Mouse (Mus musculus): ENCODE results near the gene Tap2. TPM values are rescaled to one million over a fixed set of nuclear protein-coding genes. Genes with fewer than 3 reads are reported as not detected.

Tap2 gene
- polyA plus RNA-seq, 1 experiment from 2014 or later = 1.6 TPM

- Histone ChIP-seq H3K9me3 (ENCODE audit: control insufficient read depth, low read length) (no peaks in the 10 kb centered on the region), H3K4me3 (replicated peaks; ENCODE audit: low read depth, low read length) (peak overlapping the region; percentile 35), H3K36me3 (ENCODE audit: control insufficient read depth, insufficient read depth, low read length) (no peaks in the 10 kb centered on the region), H3K9ac (replicated peaks; ENCODE audit: low read length) (no peak overlapping the region; the same call in 1 of the 2 replicates), H3K4me2 (ENCODE audit: low read length) (peak overlapping the region; percentile 73), H3K27me3 (ENCODE audit: control insufficient read depth, insufficient read depth, low read length) (peaks cover 53% of the 10 kb centered on the region), H3K4me1 (ENCODE audit: control insufficient read depth, insufficient read depth, low read length) (peaks cover 4% of the 10 kb centered on the region; the same call in 1 of the 2 replicates), H3K27ac (replicated peaks; ENCODE audit: low read depth, low read length) (no peak overlapping the region)
- DNase-seq (no peak), ATAC-seq (ENCODE audit: low FRiP score, low TSS enrichment) (no peak)
- WGBS = 7% methylated on average over 11 of the region's 11 CpGs
These were observed 4.8 kb upstream of the Tap2 start for GRCm38 (mm10) chr17:34198521-34198912.

- 58% methylated on average over 12 of the region's 12 CpGs for WGBS
- no peak overlapping the region for H3K4me3 ChIP-seq (replicated peaks; ENCODE audit: low read depth, low read length)
- DNase-seq = no peak
- peaks cover 4% of the 10 kb centered on the region; the same call in 1 of the 2 replicates for H3K4me1 ChIP-seq (ENCODE audit: control insufficient read depth, insufficient read depth, low read length)
- no peak for ATAC-seq (ENCODE audit: low FRiP score, low TSS enrichment)
- no peak overlapping the region for H3K9ac ChIP-seq (replicated peaks; ENCODE audit: low read length)
- H3K4me2 ChIP-seq (ENCODE audit: low read length) = no peak overlapping the region
- peaks cover 53% of the 10 kb centered on the region for H3K27me3 ChIP-seq (ENCODE audit: control insufficient read depth, insufficient read depth, low read length)
- no peaks in the 10 kb centered on the region for H3K9me3 ChIP-seq (ENCODE audit: control insufficient read depth, low read length)
- no peak overlapping the region for H3K27ac ChIP-seq (replicated peaks; ENCODE audit: low read depth, low read length)
- no peaks in the 10 kb centered on the region for H3K36me3 ChIP-seq (ENCODE audit: control insufficient read depth, insufficient read depth, low read length)
These were observed 4.2 kb upstream of the Tap2 start for GRCm38 (mm10) chr17:34199050-34199619.

DNA sequence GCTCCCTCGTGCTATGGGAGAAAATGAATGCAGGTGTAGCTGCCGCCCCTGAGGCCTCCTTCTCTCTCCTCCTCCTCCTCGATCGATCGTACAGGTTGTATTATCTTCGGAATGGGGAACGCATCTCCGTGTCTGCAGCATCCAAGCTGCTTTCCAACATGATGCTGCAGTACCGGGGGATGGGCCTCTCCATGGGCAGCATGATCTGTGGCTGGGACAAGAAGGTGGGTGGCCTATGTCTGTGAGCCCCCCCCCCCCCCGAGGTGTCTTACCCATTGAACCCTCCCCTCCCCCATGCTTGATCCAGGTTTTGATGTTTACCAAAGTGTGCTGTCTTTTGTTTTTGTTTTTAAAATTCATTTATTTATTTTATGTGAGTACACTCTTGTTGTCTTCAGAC is 3.3 kb upstream of the Tap2 start:
- whole genome bisulfite sequencing = 81% methylated on average over 10 of the region's 10 CpGs
- no peaks in the 10 kb centered on the region for H3K36me3 ChIP-seq (ENCODE audit: control insufficient read depth, insufficient read depth, low read length)
- DNase-seq (no peak), ATAC-seq (ENCODE audit: low FRiP score, low TSS enrichment) (no peak)
- H3K4me1 ChIP-seq (ENCODE audit: control insufficient read depth, insufficient read depth, low read length) = peaks cover 4% of the 10 kb centered on the region
- no peak overlapping the region for H3K27ac ChIP-seq (replicated peaks; ENCODE audit: low read depth, low read length)
- H3K27me3 ChIP-seq (ENCODE audit: control insufficient read depth, insufficient read depth, low read length) = peaks cover 50% of the 10 kb centered on the region
- no peaks in the 10 kb centered on the region for H3K9me3 ChIP-seq (ENCODE audit: control insufficient read depth, low read length)
- no peak overlapping the region for H3K9ac ChIP-seq (replicated peaks; ENCODE audit: low read length)
- H3K4me3 ChIP-seq (replicated peaks; ENCODE audit: low read depth, low read length) = no peak overlapping the region
- H3K4me2 ChIP-seq (ENCODE audit: low read length) = no peak overlapping the region

DNA sequence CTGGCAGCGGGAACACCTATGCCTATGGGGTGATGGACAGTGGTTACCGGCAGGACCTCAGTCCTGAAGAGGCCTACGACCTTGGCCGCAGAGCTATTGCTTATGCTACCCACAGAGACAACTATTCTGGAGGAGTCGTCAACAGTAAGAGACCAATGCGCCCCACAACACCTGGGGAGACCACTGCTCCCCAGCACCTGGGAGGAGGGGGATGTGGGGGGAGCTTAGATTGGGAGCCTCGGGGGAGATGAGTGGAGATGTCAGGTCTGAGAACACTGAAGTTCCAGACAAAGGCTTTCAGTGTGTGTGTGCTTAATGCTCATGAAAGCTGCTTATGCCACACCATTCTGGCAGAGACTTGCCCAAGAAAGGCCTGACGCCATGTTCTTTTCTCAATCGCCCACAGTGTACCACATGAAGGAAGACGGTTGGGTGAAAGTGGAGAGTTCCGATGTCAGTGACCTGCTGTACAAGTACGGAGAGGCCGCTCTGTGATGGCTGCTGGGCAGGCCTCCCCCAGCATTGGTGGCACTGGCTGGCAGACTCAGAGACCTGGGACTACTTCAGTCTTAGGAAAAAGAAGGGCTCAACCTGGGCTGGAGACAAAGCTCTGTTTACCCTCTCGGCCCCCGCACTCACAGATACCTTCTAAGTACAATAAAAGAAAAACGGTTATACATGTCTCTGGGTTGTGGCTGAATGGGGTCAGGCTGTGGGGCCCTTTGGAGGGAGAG is 2.4 kb upstream of the Tap2 start:
- 85% methylated on average over 16 of the region's 16 CpGs for WGBS
- no peak overlapping the region for H3K9ac ChIP-seq (replicated peaks; ENCODE audit: low read length)
- peaks cover 51% of the 10 kb centered on the region for H3K27me3 ChIP-seq (ENCODE audit: control insufficient read depth, insufficient read depth, low read length)
- H3K27ac ChIP-seq (replicated peaks; ENCODE audit: low read depth, low read length) = no peak overlapping the region
- DNase-seq (no peak), ATAC-seq (ENCODE audit: low FRiP score, low TSS enrichment) (no peak)
- peaks cover 4% of the 10 kb centered on the region for H3K4me1 ChIP-seq (ENCODE audit: control insufficient read depth, insufficient read depth, low read length)
- no peaks in the 10 kb centered on the region for H3K36me3 ChIP-seq (ENCODE audit: control insufficient read depth, insufficient read depth, low read length)
- H3K4me3 ChIP-seq (replicated peaks; ENCODE audit: low read depth, low read length) = no peak overlapping the region
- no peaks in the 10 kb centered on the region for H3K9me3 ChIP-seq (ENCODE audit: control insufficient read depth, low read length)
- H3K4me2 ChIP-seq (ENCODE audit: low read length) = no peak overlapping the region

- 73% methylated on average over 7 of the region's 7 CpGs for WGBS
- H3K27ac ChIP-seq (replicated peaks; ENCODE audit: low read depth, low read length) = no peak overlapping the region
These were observed 1.7 kb upstream of the Tap2 start for GRCm38 (mm10) chr17:34201506-34202055.

GRCm38 (mm10) chr17:34202760-34203442 is 426 bp upstream of the Tap2 start:
- no peak overlapping the region for H3K4me2 ChIP-seq (ENCODE audit: low read length)
- H3K27ac ChIP-seq (replicated peaks; ENCODE audit: low read depth, low read length) = no peak overlapping the region
- 80% methylated on average over 4 of the region's 4 CpGs for WGBS
- H3K4me3 ChIP-seq (replicated peaks; ENCODE audit: low read depth, low read length) = no peak overlapping the region
- H3K27me3 ChIP-seq (ENCODE audit: control insufficient read depth, insufficient read depth, low read length) = peaks cover 39% of the 10 kb centered on the region
- ATAC-seq (ENCODE audit: low FRiP score, low TSS enrichment) = peak; percentile 43; the same call in 1 of the 2 replicates
- no peak overlapping the region for H3K9ac ChIP-seq (replicated peaks; ENCODE audit: low read length)
- no peaks in the 10 kb centered on the region for H3K36me3 ChIP-seq (ENCODE audit: control insufficient read depth, insufficient read depth, low read length)
- no peak for DNase-seq
- no peaks in the 10 kb centered on the region for H3K9me3 ChIP-seq (ENCODE audit: control insufficient read depth, low read length)
- H3K4me1 ChIP-seq (ENCODE audit: control insufficient read depth, insufficient read depth, low read length) = no peaks in the 10 kb centered on the region; the same call in none of the 2 replicates

More at GRCm38 (mm10) chr17:34201506-34202055, 1.7 kb upstream of the Tap2 start:
- no peaks in the 10 kb centered on the region for H3K9me3 ChIP-seq (ENCODE audit: control insufficient read depth, low read length)
- no peak overlapping the region for H3K4me3 ChIP-seq (replicated peaks; ENCODE audit: low read depth, low read length)
- DNase-seq (no peak), ATAC-seq (ENCODE audit: low FRiP score, low TSS enrichment) (no peak)
- peaks cover 50% of the 10 kb centered on the region for H3K27me3 ChIP-seq (ENCODE audit: control insufficient read depth, insufficient read depth, low read length)
- no peak overlapping the region for H3K9ac ChIP-seq (replicated peaks; ENCODE audit: low read length)
- H3K4me1 ChIP-seq (ENCODE audit: control insufficient read depth, insufficient read depth, low read length) = peaks cover 4% of the 10 kb centered on the region
- no peaks in the 10 kb centered on the region for H3K36me3 ChIP-seq (ENCODE audit: control insufficient read depth, insufficient read depth, low read length)
- H3K4me2 ChIP-seq (ENCODE audit: low read length) = no peak overlapping the region

- H3K36me3 ChIP-seq (ENCODE audit: control insufficient read depth, insufficient read depth, low read length) = no peaks in the 10 kb centered on the region
- ATAC-seq (ENCODE audit: low FRiP score, low TSS enrichment) (peak; percentile 31; the same call in 1 of the 2 replicates), DNase-seq (peak; percentile 88)
- peak overlapping the region; percentile 55; the same call in 1 of the 2 replicates for H3K9ac ChIP-seq (replicated peaks; ENCODE audit: low read length)
- H3K4me1 ChIP-seq (ENCODE audit: control insufficient read depth, insufficient read depth, low read length) = no peaks in the 10 kb centered on the region; the same call in 1 of the 2 replicates
- peak overlapping the region; percentile 50 for H3K4me3 ChIP-seq (replicated peaks; ENCODE audit: low read depth, low read length)
- peak overlapping the region; percentile 81 for H3K4me2 ChIP-seq (ENCODE audit: low read length)
- H3K27me3 ChIP-seq (ENCODE audit: control insufficient read depth, insufficient read depth, low read length) = peaks cover 24% of the 10 kb centered on the region
- no peaks in the 10 kb centered on the region for H3K9me3 ChIP-seq (ENCODE audit: control insufficient read depth, low read length)
- H3K27ac ChIP-seq (replicated peaks; ENCODE audit: low read depth, low read length) = no peak overlapping the region
- 1% methylated on average over 44 of the region's 44 CpGs for WGBS
These were observed 1.1 kb downstream of the Tap2 start for GRCm38 (mm10) chr17:34204303-34205010.
